Mouse (Mus musculus): ENCODE results near the gene Ptgr2.

DNA sequence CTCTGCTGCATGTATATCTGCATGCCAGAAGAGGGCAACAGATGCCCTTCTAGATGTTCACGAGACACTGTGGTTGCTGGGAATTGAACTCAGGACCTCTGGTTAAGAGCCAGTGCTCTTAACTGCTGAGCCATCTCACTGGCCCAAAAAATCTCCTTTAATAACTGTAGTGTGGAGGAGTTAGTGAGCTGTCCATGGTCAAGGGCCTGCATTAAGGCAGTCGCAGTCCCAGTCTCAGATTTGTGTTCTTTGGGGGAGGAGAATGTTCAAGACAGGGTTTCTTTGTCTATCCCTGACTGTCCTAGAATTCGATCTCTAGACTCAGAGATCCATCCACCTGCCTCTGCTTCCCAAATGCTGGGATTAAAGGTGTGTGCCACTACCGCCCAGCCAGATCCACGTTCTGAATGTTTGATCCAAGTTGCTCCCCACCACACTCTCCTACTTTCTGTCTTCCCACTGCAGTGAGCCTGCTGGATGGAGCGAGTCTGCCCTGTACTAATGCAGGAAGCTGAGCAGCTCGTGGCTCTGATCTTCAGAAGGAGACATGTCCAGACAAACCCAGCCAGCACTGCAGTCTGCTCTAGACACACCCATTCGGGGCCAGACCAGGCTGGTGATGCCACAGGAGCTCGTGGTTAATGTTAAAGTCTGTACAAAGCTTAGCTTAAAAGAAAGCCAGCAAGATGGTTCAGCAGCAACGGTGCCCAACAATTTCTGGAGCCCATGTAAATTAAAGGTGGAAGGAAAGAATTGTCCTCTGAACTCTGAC is 48.9 kb upstream of the Ptgr2 start:
- TF ChIP-seq CTCF (IDR thresholded peaks at IDR 0.05; ENCODE audit: extremely low read depth, insufficient read depth, insufficient read length, insufficient replicate concordance) (no peak), POLR2A (IDR thresholded peaks at IDR 0.05; ENCODE audit: low read depth, low read length) (no peak)
